Mouse (Mus musculus): Measurements from ENCODE around the gene Unc5b. TPM values are rescaled to one million over a fixed set of nuclear protein-coding genes. Genes with fewer than 3 reads are reported as not detected.

Unc5b gene
- polyA plus RNA-seq, 1 experiment from 2014 or later, result 11.7 TPM

- H3K27me3 ChIP-seq, result no peaks in the 10 kb centered on the region
- H3K27ac ChIP-seq, result peak overlapping the region; percentile 95
- peaks cover 98% of the 10 kb centered on the region for H3K4me1 ChIP-seq (replicated peaks)
- H3K36me3 ChIP-seq, result no peaks in the 10 kb centered on the region
- 0 out of 2 replicates have a peak overlapping the region, but pooled peaks have one; percentile 2 for H3K4me2 ChIP-seq
- WGBS, result 86% methylated on average over 11 of the region's 11 CpGs
- no peak for ATAC-seq (replicated peaks; ENCODE audit: insufficient number of reproducible peaks, insufficient read depth, low FRiP score, low read depth)
- no peak overlapping the region for H3K4me3 ChIP-seq
- H3K9me3 ChIP-seq (replicated peaks), result no peaks in the 10 kb centered on the region
- H3K9ac ChIP-seq, result peak overlapping the region; percentile 13; the same call in 1 of the 2 replicates
These were observed 10.8 kb downstream of the Unc5b start for GRCm38 (mm10) chr10:60820552-60820951.

DNA sequence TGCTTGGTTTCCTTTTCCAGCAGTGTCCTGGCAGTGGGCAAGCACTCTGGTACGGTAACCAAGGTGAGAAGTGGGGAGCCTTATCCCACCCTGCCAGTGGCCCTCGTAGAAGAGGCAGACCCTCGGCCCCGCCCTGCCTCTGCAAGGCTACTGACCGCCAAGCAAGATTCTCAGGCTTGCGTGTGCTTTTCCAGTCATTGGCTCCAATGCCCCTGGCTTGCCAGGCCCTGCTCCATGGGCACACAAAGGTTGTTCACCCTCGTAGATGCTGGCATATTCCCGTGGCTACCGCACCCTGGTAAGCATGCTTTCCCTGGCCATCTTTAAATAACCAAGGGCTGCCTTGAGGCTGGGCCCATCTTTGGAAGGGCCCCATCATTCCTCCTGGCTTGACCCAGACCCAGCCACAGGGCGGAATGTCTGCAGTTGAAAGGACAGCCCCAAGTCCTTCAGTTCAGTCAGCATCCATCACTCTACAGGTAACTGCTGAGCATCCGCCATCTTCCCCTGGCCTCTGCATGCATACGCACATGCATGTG is 11.7 kb downstream of the Unc5b start:
- peaks cover 98% of the 10 kb centered on the region for H3K4me1 ChIP-seq (replicated peaks)
- 72% methylated on average over 12 of the region's 12 CpGs for WGBS
- no peaks in the 10 kb centered on the region for H3K9me3 ChIP-seq (replicated peaks)
- H3K4me3 ChIP-seq, result no peak overlapping the region
- H3K36me3 ChIP-seq, result no peaks in the 10 kb centered on the region
- H3K9ac ChIP-seq, result no peak overlapping the region
- H3K4me2 ChIP-seq, result no peak overlapping the region
- no peaks in the 10 kb centered on the region for H3K27me3 ChIP-seq
- H3K27ac ChIP-seq, result peak overlapping the region; percentile 95
- no peak for ATAC-seq (replicated peaks; ENCODE audit: insufficient number of reproducible peaks, insufficient read depth, low FRiP score, low read depth)

DNA sequence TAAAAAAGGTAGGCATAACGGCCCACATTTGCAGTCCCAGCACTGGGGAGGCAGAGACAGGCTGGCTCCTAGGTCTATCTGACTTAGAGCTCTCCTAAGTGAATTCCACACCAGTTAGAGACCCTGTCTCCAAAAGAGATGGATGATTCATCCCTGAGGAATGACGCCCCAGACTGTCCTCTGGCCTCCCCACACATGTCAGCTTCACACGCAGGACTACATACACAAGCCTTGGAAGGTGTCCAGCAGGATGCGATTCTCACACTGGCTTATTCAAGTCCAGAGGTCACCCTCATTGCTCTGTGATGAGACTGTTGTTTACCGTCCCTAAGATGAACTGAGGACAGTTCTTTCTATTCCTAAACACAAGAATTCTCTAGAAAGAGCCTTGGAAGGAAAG is 12.2 kb downstream of the Unc5b start:
- H3K4me1 ChIP-seq (replicated peaks), result peaks cover 98% of the 10 kb centered on the region
- H3K27ac ChIP-seq, result peak overlapping the region; percentile 95
- no peaks in the 10 kb centered on the region for H3K9me3 ChIP-seq (replicated peaks)
- H3K4me2 ChIP-seq, result no peak overlapping the region
- no peak overlapping the region for H3K4me3 ChIP-seq
- H3K36me3 ChIP-seq, result no peaks in the 10 kb centered on the region
- no peak overlapping the region for H3K9ac ChIP-seq
- H3K27me3 ChIP-seq, result no peaks in the 10 kb centered on the region
- WGBS, result 19% methylated on average over 5 of the region's 5 CpGs
- ATAC-seq (replicated peaks; ENCODE audit: insufficient number of reproducible peaks, insufficient read depth, low FRiP score, low read depth), result no peak

DNA sequence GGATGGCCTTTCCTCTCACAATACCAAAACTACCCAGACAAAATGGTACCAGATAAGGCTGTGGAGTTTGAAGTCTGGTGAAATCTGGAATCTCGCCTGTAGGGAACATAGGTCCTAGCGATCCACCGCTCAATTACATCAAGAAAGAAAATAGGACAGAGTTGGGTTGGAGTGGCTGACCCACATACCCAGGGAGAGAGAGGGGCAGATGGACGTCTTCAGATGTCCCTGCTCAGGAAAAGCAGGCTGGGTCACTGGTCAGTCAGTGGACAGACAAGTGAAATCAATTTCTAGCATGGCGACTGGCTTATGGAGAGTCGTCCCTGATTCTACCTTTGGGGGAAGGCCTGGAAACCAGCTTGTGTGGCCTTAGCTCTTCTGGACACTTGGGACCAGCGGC is 12.7 kb downstream of the Unc5b start:
- Histone ChIP-seq H3K36me3 (no peaks in the 10 kb centered on the region), H3K4me3 (no peak overlapping the region), H3K4me2 (no peak overlapping the region), H3K27me3 (no peaks in the 10 kb centered on the region), H3K4me1 (replicated peaks) (peaks cover 98% of the 10 kb centered on the region), H3K9me3 (replicated peaks) (no peaks in the 10 kb centered on the region), H3K9ac (no peak overlapping the region), H3K27ac (peak overlapping the region; percentile 95)
- no peak for ATAC-seq (replicated peaks; ENCODE audit: insufficient number of reproducible peaks, insufficient read depth, low FRiP score, low read depth)
- WGBS, result 86% methylated on average over 7 of the region's 7 CpGs

DNA sequence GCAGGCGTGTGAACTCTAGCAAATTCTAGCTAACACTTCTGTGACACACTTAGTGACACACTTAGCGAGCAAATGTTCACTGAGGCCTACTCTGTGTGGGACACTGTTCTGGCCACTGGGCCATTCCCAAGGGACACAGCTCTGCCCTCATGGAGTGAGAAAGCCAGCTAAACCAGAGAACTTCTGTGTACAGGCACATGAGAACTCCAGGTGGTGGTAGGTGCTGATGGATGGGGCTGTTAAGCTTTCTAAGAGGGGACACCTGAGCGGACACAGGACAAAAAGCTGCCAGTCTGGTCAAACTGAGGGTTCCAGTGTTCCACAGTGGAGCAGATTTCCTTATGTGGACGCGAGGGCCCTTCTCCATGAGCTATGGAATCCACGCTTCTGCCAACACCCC is 13.5 kb downstream of the Unc5b start:
- H3K36me3 ChIP-seq, result no peaks in the 10 kb centered on the region
- H3K4me2 ChIP-seq, result no peak overlapping the region
- H3K4me1 ChIP-seq (replicated peaks), result peaks cover 98% of the 10 kb centered on the region
- H3K9me3 ChIP-seq (replicated peaks), result no peaks in the 10 kb centered on the region
- no peak for ATAC-seq (replicated peaks; ENCODE audit: insufficient number of reproducible peaks, insufficient read depth, low FRiP score, low read depth)
- H3K27ac ChIP-seq, result peak overlapping the region; percentile 95
- H3K9ac ChIP-seq, result no peak overlapping the region
- no peak overlapping the region for H3K4me3 ChIP-seq
- WGBS, result 77% methylated on average over 6 of the region's 6 CpGs
- no peaks in the 10 kb centered on the region for H3K27me3 ChIP-seq

DNA sequence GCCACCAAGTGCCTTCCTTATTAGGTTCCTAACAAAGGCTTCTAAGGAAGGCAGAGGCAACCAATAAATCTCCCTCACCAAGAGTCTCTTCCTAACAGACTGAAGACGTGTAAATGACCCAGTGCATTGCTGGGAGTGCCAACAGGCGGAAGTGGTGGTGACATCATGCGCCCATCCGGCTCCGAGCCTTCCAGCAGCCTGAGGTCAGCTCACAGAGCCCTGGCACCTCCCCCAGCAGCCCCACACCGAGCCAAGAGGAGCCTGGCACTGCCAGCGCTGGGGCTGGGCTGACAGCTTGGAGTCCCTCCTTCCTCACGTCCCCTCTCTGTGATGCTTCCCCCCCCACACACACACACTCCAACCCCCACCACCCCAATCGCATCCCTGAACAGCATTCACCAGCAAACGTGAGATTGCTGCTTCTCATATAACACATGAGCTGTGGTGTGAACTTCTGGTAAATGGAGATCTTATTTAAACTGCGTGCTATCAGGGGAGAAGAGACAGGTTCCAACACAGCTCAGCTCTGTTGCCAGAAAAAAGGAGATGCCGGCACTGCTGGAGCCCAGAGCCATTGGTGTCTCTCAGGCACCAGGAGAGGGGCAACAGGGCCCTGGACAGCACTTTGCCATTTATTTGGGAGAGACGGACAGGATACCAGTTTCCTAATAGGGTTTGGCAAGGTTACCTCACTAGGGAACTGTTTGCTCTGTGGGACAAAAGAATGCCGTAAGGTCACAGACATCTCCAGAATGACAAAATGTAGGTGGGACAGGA is 14.3 kb downstream of the Unc5b start:
- peaks cover 98% of the 10 kb centered on the region for H3K4me1 ChIP-seq (replicated peaks)
- ATAC-seq (replicated peaks; ENCODE audit: insufficient number of reproducible peaks, insufficient read depth, low FRiP score, low read depth), result peak; percentile 41
- no peaks in the 10 kb centered on the region for H3K36me3 ChIP-seq
- no peak overlapping the region for H3K4me3 ChIP-seq
- no peaks in the 10 kb centered on the region for H3K9me3 ChIP-seq (replicated peaks)
- peak overlapping the region; percentile 44 for H3K9ac ChIP-seq
- 15% methylated on average over 14 of the region's 14 CpGs for WGBS
- no peaks in the 10 kb centered on the region for H3K27me3 ChIP-seq
- H3K27ac ChIP-seq, result peak overlapping the region; percentile 95
- peak overlapping the region; percentile 45 for H3K4me2 ChIP-seq

- peaks cover 98% of the 10 kb centered on the region for H3K4me1 ChIP-seq (replicated peaks)
- H3K4me3 ChIP-seq, result no peak overlapping the region
- ATAC-seq (replicated peaks; ENCODE audit: insufficient number of reproducible peaks, insufficient read depth, low FRiP score, low read depth), result peak; percentile 11; the same call in 1 of the 2 replicates
- H3K9ac ChIP-seq, result peak overlapping the region; percentile 44
- H3K9me3 ChIP-seq (replicated peaks), result no peaks in the 10 kb centered on the region
- peak overlapping the region; percentile 45; the same call in 1 of the 2 replicates for H3K4me2 ChIP-seq
- H3K27ac ChIP-seq, result peak overlapping the region; percentile 95
- H3K27me3 ChIP-seq, result no peaks in the 10 kb centered on the region
- H3K36me3 ChIP-seq, result no peaks in the 10 kb centered on the region
- WGBS, result 6% methylated on average over 1 of the region's 1 CpGs
These were observed 15.5 kb downstream of the Unc5b start for GRCm38 (mm10) chr10:60815855-60816254.

- Histone ChIP-seq H3K27me3 (no peaks in the 10 kb centered on the region), H3K4me1 (replicated peaks) (peaks cover 95% of the 10 kb centered on the region), H3K9me3 (replicated peaks) (no peaks in the 10 kb centered on the region), H3K4me2 (peak overlapping the region; percentile 45), H3K27ac (peak overlapping the region; percentile 95), H3K9ac (peak overlapping the region; percentile 44; the same call in 1 of the 2 replicates), H3K4me3 (no peak overlapping the region), H3K36me3 (no peaks in the 10 kb centered on the region)
- 8% methylated on average over 6 of the region's 6 CpGs for WGBS
- no peak; the same call in 1 of the 2 replicates for ATAC-seq (replicated peaks; ENCODE audit: insufficient number of reproducible peaks, insufficient read depth, low FRiP score, low read depth)
These were observed 16.3 kb downstream of the Unc5b start for GRCm38 (mm10) chr10:60815059-60815458.

GRCm38 (mm10) chr10:60814444-60815057 is 16.8 kb downstream of the Unc5b start:
- peak overlapping the region; percentile 45 for H3K4me2 ChIP-seq
- no peaks in the 10 kb centered on the region for H3K36me3 ChIP-seq
- 7% methylated on average over 10 of the region's 10 CpGs for WGBS
- peaks cover 95% of the 10 kb centered on the region for H3K4me1 ChIP-seq (replicated peaks)
- no peaks in the 10 kb centered on the region for H3K27me3 ChIP-seq
- no peaks in the 10 kb centered on the region for H3K9me3 ChIP-seq (replicated peaks)
- peak; percentile 62 for ATAC-seq (replicated peaks; ENCODE audit: insufficient number of reproducible peaks, insufficient read depth, low FRiP score, low read depth)
- peak overlapping the region; percentile 95 for H3K27ac ChIP-seq
- H3K4me3 ChIP-seq, result no peak overlapping the region
- peak overlapping the region; percentile 46 for H3K9ac ChIP-seq

- no peak for ATAC-seq (replicated peaks; ENCODE audit: insufficient number of reproducible peaks, insufficient read depth, low FRiP score, low read depth)
- Histone ChIP-seq H3K27ac (peak overlapping the region; percentile 95), H3K36me3 (no peaks in the 10 kb centered on the region), H3K27me3 (no peaks in the 10 kb centered on the region), H3K4me1 (replicated peaks) (peaks cover 95% of the 10 kb centered on the region), H3K4me2 (peak overlapping the region; percentile 45; the same call in 1 of the 2 replicates), H3K4me3 (no peak overlapping the region), H3K9ac (peak overlapping the region; percentile 46), H3K9me3 (replicated peaks) (no peaks in the 10 kb centered on the region)
- 9% methylated on average over 8 of the region's 8 CpGs for WGBS
These were observed 17.8 kb downstream of the Unc5b start for GRCm38 (mm10) chr10:60813606-60814005.

GRCm38 (mm10) chr10:60811792-60812525 is 19.4 kb downstream of the Unc5b start:
- Histone ChIP-seq H3K27me3 (no peaks in the 10 kb centered on the region), H3K4me2 (peak overlapping the region; percentile 44), H3K9me3 (replicated peaks) (no peaks in the 10 kb centered on the region), H3K36me3 (no peaks in the 10 kb centered on the region), H3K9ac (peak overlapping the region; percentile 45; the same call in 1 of the 2 replicates), H3K4me1 (replicated peaks) (peaks cover 95% of the 10 kb centered on the region), H3K4me3 (no peak overlapping the region), H3K27ac (peak overlapping the region; percentile 95)
- ATAC-seq (replicated peaks; ENCODE audit: insufficient number of reproducible peaks, insufficient read depth, low FRiP score, low read depth), result no peak
- 5% methylated on average over 15 of the region's 15 CpGs for WGBS
